Mouse (Mus musculus) brain, adult 2 months (tissue): ENCODE measurements around the gene Tmem171.

Experiments used
- DNase-seq: peaks from one replicate; pipeline ENCODE4 v3.0.0; 2011; ENCODE audit warnings: low read depth, low spot score

Tmem171 gene

DNA sequence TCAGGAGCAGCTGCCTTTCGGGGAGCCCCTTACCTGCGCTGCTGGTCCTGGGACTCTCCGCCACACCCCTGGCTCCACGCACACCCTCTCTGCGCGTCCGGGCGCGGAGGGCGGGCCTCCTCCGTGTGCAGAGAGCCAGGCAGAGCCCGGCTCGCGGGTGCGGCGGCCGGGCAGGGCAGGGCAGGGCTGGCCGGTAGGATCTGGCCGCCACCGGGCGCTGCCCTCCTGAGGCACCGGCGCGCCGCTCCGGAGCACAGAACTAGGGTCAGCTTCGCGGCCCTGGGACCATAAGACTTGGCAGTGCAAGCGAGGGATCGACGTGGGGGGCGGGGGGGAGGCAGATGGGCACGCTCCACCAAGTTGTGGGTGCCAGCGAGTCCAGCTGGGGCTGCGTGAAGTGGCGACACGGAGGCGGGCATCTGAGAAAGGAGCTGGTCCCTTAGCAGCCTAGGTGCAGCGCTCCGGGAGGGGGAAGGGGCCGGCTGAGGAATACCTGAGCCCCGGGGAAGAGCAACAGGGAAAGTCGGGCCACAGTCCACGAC lies at the start of gene Tmem171:
Tmem171 (minus strand) TSS at position 62 of the 542 bp plus-strand sequence.
- DNase-seq: peak; percentile 20

DNA sequence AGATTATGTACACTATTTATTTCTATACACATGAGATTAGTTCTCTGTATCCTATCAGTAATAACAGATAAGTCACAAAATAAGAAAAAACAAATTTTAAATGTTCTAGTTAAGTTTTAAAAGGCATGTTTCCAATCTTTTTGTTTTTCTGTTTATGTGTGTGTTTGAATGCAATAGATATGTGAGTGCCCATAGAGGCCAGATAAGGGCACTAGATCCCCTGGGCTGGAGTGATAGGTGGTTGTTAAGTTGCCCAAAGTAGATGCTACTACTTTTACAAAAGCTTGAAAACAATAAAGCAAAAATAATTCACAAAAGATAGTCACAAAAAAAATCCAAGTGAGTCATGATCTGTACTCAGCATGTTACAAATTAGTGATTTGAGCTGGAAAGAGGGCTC lies 49.2 kb upstream of the Tmem171 start:
- no peak for DNase-seq

DNA sequence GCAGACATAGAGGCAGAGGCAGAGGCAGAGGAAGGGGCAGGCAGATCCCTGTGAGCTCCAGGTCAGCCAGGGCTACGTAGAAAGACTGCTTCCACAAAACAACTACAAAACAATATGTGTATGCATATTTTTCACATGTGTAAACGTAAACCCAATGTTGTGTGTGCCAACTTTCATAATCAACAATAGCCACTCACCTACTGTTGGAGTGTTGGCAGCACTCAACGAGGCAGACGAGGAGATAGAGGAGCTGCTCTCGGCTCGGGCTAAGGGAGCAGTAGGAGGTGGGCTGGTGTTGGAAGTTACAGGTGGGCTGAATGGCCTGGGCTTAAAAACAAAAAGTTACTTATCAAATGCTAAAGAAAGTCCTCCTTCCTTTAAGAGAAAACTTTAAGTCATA lies 48.6 kb upstream of the Tmem171 start:
- no peak for DNase-seq

DNA sequence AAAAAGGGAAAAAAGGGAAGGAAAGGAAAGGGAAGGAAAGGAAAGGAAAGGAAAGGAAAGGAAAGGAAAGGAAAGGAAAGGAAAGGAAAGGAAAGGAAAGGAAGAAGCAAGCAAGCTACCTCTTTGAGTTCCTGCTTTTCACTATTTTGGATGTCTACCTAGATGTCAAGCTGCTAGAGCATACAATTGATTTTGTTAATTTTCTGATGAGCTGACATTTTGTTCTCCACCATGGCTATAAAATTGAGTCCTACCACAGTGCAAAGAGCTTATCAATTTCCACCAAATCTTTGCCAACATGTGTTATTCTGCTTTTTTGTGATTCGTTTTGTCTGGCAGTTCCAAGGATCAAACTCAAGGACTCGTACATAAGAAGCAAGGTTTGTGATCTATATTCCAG lies 43.6 kb upstream of the Tmem171 start:
- DNase-seq: no peak

DNA sequence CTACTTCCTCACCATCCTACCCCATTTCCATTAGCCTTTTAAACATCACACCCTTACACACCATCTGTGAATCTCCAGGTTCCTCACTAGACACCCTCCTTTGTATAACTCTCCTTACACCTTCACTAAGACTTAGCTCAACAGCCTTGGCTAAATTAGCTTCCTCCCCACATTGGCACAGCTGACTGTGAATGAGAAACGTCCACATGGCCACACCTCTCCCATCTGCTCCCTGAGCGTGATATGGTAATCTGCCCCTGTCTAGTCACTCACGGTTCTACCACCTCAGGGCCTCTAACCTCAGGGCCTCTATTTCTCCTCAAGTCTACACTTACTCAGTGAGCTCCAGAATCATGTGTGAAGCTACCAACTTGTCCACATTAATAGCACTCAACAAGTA lies 38.7 kb upstream of the Tmem171 start:
- peak; percentile 46 for DNase-seq

DNA sequence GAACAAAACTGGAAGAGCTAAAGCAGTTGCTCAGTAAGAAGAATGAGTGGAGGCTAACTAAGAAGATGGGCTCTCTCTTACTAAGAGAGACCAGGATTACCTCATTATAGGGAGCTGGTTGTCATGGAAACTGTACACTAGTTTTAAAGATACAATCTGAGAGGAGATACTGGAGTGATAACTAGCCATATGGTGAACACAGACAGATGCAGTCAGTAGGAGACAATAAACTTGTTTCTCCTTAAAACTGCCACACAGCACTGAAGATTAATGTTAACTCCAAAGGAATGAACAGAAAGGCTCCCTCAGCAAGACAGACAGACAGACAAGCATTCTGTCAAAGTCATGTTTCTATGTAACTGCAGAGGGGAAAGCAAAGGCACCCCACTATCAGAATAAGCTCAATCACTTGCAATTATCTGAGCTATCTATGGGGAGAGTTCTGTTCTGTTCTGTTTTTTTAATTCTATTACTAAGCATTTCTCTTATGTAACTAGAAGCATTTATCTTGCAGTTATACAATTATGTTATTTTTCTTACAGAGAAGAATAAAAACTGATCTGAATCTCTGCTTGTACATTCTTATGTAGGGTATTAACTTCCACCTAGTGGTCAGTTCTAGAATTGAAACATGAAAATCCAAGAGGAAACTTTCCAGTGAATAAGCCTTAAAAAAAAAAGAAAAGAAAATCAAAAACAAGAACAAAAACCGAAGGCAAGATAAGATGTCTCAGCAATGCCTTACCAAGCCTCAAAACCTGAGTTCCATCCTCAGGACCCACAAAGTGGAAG lies 34.8 kb upstream of the Tmem171 start:
- DNase-seq: peak; percentile 65

DNA sequence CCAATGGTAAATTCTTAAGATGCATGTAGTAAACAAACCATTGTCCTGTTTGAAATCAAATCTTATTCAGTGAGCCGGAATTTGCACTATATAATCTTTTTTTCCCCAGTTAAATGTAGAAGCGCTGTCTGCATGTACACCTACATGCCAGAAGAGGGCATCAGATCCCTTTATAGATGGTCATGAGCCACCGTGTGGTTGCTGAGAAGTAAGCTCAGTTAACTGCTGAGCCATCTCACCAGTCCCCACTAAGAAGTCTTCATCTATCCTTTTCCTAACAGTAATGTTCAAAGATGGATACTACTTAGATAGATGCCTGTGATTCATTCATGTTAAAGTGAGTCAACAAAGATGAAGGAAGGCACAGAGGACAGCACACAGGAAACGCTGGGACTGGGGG lies 31.9 kb upstream of the Tmem171 start:
- DNase-seq: peak; percentile 58

DNA sequence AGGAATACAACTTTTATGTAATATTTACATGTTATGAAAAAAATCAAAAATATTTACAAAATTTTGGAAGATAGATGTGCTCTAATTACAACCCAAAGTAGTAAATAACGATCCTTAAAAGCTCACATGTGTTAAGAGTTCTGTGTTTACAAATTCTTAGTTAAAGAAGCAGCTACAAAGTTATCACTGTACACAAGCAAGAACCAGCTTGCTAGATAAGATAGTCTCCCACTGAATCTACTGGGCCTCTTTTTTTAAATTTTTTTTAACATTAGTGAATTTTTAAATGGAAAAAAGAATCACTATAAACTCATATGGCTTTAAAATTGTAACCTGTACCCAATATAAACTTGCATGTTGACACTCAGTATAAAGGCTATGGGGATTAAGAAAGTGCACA lies 28.8 kb upstream of the Tmem171 start:
- no peak for DNase-seq

DNA sequence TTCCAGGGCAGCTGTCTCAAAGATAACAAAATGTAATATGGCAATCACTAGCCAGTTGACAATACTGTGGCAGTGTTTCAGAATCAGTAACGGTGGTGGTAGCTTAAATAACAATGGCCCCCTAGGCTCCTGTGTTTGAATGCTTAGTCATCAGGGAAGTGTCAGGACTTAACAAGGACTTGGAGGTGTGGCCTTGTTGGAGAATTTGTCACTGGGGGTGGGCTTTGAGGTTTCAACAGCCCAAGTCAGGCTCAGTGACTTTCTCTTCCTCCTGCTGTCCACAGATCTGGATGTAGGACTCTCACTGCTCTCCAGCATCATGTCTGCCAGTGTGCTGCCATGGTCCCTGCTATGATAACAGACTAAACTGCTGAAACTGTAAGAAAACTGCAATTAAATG lies 27.7 kb upstream of the Tmem171 start:
- DNase-seq: no peak

DNA sequence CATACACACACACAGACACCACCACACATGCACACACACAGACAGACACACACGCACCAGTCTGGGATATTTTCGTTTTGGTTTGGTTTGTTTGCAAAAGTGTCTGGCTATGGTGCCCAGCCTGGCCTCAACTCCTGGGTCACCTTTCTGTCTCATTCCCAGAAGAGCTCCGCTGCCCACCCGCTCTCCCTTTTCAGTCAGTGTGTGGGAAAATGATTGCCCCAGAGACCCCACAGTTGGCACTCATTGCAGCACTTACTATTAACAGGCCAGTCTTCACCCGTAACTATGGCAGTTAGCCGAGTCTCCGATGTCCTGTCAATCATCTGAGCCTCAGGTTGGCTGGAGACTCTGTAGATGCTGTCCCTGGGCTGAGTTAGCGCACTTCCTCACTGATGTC lies 21.5 kb upstream of the Tmem171 start:
- no peak for DNase-seq

DNA sequence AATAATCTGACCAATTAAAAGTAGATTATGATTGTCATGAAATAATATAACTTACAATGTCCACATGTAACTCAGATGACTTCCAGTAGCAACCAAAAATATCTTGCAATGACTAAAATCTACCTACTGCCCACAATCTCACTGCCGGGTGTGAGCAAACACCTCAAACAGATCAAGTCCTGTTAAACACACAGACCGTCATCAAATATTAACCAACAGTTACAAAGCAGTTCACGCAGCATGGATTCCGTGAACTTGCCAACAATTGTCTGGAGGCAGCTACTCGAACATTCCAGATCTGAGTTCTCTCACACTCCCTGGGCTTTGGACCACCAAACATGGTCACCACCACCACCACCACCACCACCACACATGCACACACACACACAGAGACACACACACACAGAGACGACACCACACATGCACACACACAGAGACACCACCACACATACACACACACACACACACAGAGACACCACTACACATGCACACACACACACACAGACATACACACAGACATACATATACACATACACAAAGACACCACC lies 20.9 kb upstream of the Tmem171 start:
- no peak for DNase-seq

DNA sequence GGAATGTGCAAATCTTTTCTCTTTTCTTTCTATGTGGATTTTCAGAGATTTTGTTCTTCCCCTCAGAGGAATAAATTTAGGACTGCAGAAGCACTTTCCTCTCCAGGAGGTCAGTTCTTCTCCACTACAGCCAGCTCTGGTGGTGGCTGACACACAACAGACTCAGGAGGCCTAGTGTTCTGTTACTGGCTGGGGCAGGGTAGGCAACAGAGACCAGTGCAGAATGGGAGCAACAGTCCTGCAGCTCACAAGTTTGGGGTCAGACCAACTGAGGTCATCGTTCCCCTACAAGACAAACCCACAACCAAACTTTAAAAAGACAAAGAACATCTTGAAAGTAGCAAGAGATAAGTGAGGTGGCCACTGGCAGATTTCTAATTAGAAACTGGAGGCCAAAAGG lies 16.0 kb upstream of the Tmem171 start:
- DNase-seq: no peak

DNA sequence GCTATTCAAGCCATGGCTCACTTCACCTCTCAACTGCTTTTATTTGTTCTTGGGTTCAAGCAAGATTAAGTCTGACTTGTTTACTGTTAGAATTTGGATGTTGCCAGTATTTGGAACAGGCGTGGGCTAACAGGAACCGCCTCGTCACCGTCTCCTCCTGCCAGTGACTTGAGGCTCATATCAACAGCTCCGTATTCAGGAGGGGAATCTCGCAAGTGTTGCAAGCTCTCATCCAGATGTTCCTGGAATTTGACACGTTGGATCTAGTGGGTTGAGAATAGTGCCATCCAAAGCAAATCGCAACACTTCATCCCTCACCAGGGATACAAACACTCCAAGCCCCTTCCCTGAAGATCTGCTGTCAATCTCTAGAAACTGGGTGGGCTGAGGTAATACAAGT lies 15.6 kb upstream of the Tmem171 start:
- no peak for DNase-seq

DNA sequence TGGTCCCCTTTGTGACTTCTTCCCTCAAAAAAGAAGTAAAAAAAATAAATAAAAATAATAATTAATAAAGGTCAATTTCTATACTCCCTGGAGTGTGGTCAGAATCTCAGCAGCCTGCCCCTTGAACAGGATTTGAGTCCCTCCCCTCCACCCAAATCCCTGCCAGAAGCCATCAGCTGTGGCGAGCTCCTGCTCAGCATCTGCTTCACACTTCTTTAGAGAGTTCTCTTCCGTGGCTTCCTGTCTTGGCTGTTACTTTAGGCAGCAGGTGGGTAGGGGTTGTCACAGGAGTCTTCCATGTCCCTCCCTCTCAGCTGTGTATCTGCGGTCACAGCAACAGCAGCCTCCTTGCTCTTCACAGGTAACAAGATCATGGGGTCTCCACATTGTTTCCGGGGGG lies 10.9 kb upstream of the Tmem171 start:
- DNase-seq: no peak

DNA sequence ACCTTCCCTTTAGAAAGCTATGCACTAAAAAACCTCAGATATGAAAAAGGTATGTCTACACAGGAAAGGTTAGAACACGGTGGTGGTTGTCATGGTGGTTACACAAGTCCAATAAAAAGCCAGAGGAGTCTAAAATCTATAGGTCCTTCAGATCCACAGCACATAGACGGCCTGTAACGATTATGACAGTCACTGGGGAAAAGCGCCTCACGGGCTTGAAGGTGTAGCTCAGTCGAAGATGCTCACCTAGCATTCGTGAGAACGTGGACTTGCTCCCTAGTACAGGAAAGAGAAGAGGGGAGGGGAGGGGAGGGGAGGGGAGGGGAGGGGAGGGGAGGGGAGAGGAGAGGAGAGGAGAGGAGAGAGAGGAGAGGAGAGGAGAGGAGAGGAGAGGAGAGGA lies 9.2 kb upstream of the Tmem171 start:
- DNase-seq: no peak

DNA sequence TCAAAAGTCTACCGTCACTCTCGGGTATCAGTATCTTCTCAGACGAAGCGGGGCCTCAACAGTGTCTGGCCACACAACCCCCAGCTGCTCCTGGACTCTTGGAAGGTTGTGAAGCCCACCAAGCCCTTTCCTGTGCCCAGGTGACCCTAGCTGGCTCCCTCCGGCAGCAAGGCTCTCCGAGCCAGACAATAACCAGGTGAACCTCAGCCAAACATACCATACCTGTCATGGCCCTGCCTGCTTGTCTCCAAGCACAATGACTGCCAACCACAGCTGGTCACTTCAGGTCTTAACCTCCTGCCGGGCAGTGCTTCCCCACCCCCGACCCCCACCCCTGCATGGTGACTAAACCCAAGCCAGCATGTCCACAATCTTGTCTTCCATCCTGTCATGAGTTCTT lies 7.7 kb upstream of the Tmem171 start:
- DNase-seq: no peak

DNA sequence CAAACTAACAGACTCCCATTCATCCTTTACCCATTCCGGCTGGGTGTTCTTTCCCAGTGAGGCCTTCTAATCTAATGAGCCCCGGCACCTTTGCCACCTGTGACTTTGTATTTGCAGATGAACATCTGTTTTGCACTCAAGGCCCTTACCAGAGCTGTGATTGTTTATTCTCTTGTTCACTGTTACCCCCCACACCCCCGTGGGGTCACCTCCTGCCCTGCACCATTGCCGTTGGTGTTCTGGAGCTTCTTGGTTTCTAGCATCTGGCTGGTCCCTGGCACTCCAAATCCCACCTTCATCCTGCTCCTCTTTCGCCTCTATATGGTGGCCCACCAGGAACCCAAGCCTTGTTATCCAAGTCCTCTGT lies 6.7 kb upstream of the Tmem171 start:
- DNase-seq: no peak

DNA sequence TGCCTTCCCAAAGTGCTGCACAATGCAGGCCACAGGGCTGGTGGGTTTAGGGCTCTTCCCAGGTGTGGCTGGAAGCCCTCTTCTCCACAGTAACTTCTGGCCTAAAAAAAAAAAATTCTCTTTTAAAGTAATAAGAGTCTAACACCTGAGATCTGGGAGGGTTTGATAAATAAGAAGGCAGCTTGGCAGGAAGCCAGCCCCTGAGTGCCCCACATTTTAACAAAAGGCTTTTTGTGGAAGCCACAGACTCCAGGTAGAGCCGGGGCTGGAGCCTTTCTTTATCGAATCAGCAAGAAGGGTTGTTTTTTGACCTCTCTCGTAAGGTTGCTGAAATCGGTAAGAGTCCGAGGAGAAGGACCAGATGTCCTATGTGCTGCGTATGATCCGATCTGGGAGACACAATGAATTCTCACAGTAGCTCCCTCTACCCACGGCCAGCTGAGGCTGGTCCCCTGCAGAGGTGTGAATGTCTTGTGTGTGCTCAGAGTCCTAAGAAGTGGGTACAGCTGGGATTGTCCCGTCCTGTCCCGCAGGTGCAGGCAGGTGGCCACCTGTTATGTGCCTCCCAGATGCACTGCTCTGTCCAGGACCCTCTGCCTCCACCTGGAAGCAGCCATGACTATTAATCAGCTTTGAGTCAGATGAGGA lies 6.2 kb upstream of the Tmem171 start:
- DNase-seq: no peak

DNA sequence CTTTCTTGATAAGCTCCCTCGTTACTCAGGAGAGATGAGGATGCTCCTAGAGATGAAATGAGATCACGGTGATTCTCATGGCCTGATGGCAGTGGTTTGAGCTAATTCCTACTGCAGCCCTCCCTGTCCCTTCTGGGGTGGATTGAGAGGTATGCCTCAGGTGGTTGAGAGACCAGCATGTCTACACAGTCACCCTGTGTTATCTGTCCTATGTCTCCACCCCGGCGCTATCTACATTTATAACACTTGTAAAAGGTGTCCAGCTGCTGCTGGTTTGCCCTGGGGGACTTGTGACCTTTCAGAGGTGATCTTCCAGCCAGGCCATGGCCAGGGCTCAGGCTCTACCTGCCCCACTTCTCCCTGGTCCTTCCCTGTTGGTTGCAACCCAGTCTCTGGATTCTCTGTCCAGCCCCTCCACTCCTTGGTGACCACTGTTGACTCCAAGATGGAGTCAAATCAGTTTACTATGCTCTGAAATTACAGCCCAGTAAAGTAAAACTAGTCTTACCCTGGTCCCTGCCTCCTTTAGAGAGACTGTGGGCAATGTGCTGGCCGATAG lies 5.4 kb upstream of the Tmem171 start:
- no peak for DNase-seq

DNA sequence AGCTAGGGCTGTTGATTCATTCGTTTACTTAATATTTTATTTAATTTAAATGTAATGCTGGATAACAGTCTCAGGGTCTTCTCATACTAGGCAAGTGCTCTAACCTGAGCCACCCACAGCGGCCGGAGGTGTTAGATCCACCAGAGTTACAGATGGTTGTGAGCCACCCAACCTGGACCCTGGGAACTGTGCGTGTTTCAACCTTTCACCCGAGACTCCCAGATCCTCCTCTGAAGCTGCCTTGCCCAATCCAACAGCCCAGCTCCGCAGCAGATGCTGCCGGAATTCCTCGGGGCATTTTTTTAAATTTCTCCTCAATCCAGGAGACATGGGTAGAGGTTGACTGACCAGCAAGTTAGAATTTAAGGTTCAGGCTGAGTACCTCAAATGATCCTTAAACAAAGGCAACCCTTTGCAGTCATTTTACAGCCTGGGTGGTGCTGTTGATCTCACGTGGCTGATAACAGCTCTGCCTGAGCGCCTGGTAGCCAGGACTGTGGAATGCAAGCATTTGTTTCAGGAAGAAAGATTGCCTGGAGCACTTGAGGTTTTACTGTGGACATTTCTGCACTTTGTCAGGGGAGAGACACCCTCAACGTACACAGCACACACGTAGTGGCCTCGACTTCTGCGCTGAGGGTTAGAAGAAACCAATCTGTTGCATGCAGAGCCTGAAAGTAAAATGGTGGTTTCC lies 4.6 kb upstream of the Tmem171 start:
- no peak for DNase-seq

DNA sequence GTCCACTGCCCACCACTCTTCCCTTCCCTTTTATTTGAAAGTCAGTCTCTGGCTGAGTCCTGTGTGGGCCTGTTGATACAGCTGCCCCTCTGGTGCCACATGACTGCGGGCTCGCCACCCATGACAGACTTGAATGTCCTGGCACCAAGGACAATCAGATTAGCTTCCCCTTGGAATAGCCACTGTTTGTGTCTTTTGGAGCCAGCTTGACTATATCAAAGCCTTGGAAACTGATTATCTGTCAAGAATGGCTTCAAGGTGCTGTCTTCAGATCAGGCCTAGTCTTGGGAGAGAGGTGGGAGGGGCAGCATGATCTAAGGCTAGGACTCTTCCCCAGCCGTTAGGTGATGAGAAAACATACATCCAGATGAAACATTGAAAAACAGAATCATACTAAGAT lies 2.1 kb upstream of the Tmem171 start:
- no peak for DNase-seq

DNA sequence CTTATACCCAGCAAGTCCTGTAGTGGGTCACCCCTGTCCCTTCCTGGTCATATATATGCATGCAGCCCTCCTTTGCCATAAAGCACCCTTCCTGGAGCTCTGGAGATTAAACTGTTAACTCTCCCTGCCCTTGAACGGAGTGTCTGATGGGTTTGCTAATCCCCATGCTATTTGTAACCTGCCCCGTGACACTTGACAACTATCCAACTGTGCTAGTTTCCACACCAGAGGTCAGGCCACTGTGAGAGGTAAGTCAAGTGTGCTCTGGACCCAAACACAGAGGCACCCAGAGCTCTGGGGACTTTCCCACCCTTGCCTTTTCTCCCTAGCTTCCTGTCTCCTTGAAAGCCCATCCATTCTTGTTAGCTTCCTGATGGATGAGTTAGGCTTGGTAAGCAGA lies 912 bp upstream of the Tmem171 start:
- DNase-seq: no peak
